In genomic region chr9:16398734-16399686, GRCm38 (mm10) we compare ENCODE assay signal across 12 mouse cellular contexts.
DNase-seq lines count a peak whose midpoint lies in the region; ATAC-seq and TF ChIP-seq lines count a peak whose summit lies in the region.
"Had no signal": no experiment of that assay in that cellular context is flagged by ENCODE, and none has a peak within 500 bp of the region (broad histone marks: within the 10 kb centered on the region; RNA-seq: fewer than 3 reads in every experiment).

No protein-coding gene starts in this region.

- H3K36me3 ChIP-seq in forebrain, embryonic 16.5 days (ENCODE audit: control insufficient read depth, insufficient read depth), result no peaks in the 10 kb centered on the region
- no peaks in the 10 kb centered on the region for H3K36me3 ChIP-seq in midbrain, embryonic 13.5 days
- H3K36me3 ChIP-seq: G1E had no signal

- peak overlapping the region; percentile 51; the same call in 1 of the 2 replicates for H3K27ac ChIP-seq in forebrain, embryonic 16.5 days (ENCODE audit: low read length)
- H3K27ac ChIP-seq in midbrain, embryonic 13.5 days, result peak overlapping the region; percentile 69

- no peak overlapping the region for H3K4me3 ChIP-seq in forebrain, embryonic 16.5 days (replicated peaks; ENCODE audit: low read length)
- no peak overlapping the region for H3K4me3 ChIP-seq in midbrain, embryonic 13.5 days (replicated peaks)
- H3K4me3 ChIP-seq in lung, adult 2 months (replicated peaks; ENCODE audit: extremely low read depth, low read depth, low read length), result no peak overlapping the region

- no peak for TF ChIP-seq CTCF in brain, embryonic 14.5 days (IDR thresholded peaks at IDR 0.05; ENCODE audit: borderline replicate concordance, extremely low read depth, insufficient read depth, insufficient read length)
- no peak for TF ChIP-seq CTCF in lung, adult 2 months (IDR thresholded peaks at IDR 0.05; ENCODE audit: insufficient read depth, low read length)

- TF ChIP-seq POLR2A in brain, embryonic 14.5 days (IDR thresholded peaks at IDR 0.05; ENCODE audit: borderline replicate concordance, extremely low read depth, insufficient read depth, insufficient read length, poor library complexity, severe bottlenecking), result no peak
- TF ChIP-seq POLR2A in lung, adult 2 months (IDR thresholded peaks at IDR 0.05; ENCODE audit: borderline replicate concordance, extremely low read depth, low read depth, low read length), result no peak

- H3K9ac ChIP-seq in forebrain, embryonic 16.5 days (replicated peaks; ENCODE audit: low read depth, low read length), result 0 out of 2 replicates have a peak overlapping the region, but pooled peaks have one; percentile 5
- no peak overlapping the region for H3K9ac ChIP-seq in midbrain, embryonic 13.5 days (replicated peaks)
- H3K9ac ChIP-seq: lung, embryonic 14.5 days had no signal

- H3K27me3 ChIP-seq in forebrain, embryonic 16.5 days (replicated peaks; ENCODE audit: control insufficient read depth, insufficient read depth, low read length), result no peaks in the 10 kb centered on the region
- H3K27me3 ChIP-seq in midbrain, embryonic 13.5 days, result no peaks in the 10 kb centered on the region

- ATAC-seq in forebrain, embryonic 16.5 days, result peak; percentile 86
- peak; percentile 91 for ATAC-seq in midbrain, embryonic 13.5 days

- H3K4me1 ChIP-seq in forebrain, embryonic 16.5 days (replicated peaks; ENCODE audit: control insufficient read depth, insufficient read depth, low read length), result peaks cover 10% of the 10 kb centered on the region
- H3K4me1 ChIP-seq in midbrain, embryonic 13.5 days (replicated peaks), result peaks cover 50% of the 10 kb centered on the region
- H3K4me1 ChIP-seq in lung, adult 2 months (ENCODE audit: control insufficient read depth, insufficient read depth, low read length), result no peaks in the 10 kb centered on the region

- H3K4me2 ChIP-seq in forebrain, embryonic 16.5 days (ENCODE audit: low read length), result no peak overlapping the region
- H3K4me2 ChIP-seq in midbrain, embryonic 13.5 days (replicated peaks), result no peak overlapping the region
- H3K4me2 ChIP-seq: lung, embryonic 14.5 days had no signal

- no peaks in the 10 kb centered on the region for H3K9me3 ChIP-seq in forebrain, embryonic 16.5 days (ENCODE audit: control insufficient read depth, low read length)
- no peaks in the 10 kb centered on the region for H3K9me3 ChIP-seq in midbrain, embryonic 13.5 days
- H3K9me3 ChIP-seq: G1E had no signal

- peak; percentile 6 for DNase-seq in cerebellum, adult 11-12 months
- DNase-seq in cerebellum, postnatal 14 days, result no peak
- DNase-seq in brain, embryonic 14.5 days (ENCODE audit: low read depth), result peak; percentile 92
- DNase-seq in lung, postnatal 4 days, result no peak
- DNase-seq in lung, adult 2 months, result no peak
- DNase-seq in T-cell, adult 2 months (ENCODE audit: low spot score), result no peak
- DNase-seq: kidney, postnatal 10 days; lung, embryonic 14.5 days; thymus, postnatal 4 days had no signal

- WGBS in forebrain, embryonic 16.5 days, result 18% methylated on average over 6 of the region's 6 CpGs
- WGBS in midbrain, embryonic 13.5 days, result 15% methylated on average over 6 of the region's 6 CpGs
- WGBS in lung, adult 2 months, result 61% methylated on average over 6 of the region's 6 CpGs

Comparison
In these comparisons a context has a peak if more than half of its experiments do, and no peak if none do; other contexts are left out.
1. DNase-seq: peak in cerebellum, adult 11-12 months (single experiment) and brain, embryonic 14.5 days (single experiment); none in cerebellum, postnatal 14 days (0 of 2), lung, postnatal 4 days (0 of 2), lung, adult 2 months (single experiment) and T-cell, adult 2 months (single experiment).